Mouse (Mus musculus) forebrain, postnatal 0 days (tissue): ENCODE data around the gene Psmc3. TPM values are rescaled to one million over a fixed set of nuclear protein-coding genes. Genes with fewer than 3 reads are reported as not detected.
A peak's percentile ranks its signal among the peaks of the same experiment; 100 is the strongest.

ENCODE experiments used
- ATAC-seq: fragments of 200-750 bp; cut with Nextera tagmentation; 2 replicates; pipeline ENCODE4 v1.8.0; 2017; ENCODE audit warnings: mild to moderate bottlenecking, moderate library complexity
- DNase-seq: peaks from one replicate; pipeline ENCODE4 v3.0.0-alpha.2; 2015
- H3K27ac ChIP-seq: fragments of 300-500 bp; sonication (generic); 2 replicates; pipeline ENCODE4 v1.5.1; 2014; ENCODE audit warnings: low read depth, mild to moderate bottlenecking, antibody characterized with exemption, low read length, moderate library complexity, mixed read lengths
- H3K27me3 ChIP-seq: fragments of 300-500 bp; sonication (generic); 2 replicates; pipeline ENCODE4 v1.6.1; 2014; ENCODE audit warnings: mild to moderate bottlenecking, low read length, mixed read lengths; ENCODE audit not compliant: insufficient read depth
- H3K36me3 ChIP-seq: fragments of 300-500 bp; sonication (generic); 2 replicates; pipeline ENCODE4 v1.6.1; 2014; ENCODE audit warnings: mild to moderate bottlenecking, moderate library complexity; ENCODE audit not compliant: insufficient read depth
- H3K4me1 ChIP-seq: fragments of 300-500 bp; sonication (generic); 2 replicates; pipeline ENCODE4 v1.6.1; 2014; ENCODE audit warnings: antibody characterized with exemption; ENCODE audit not compliant: insufficient read depth
- H3K4me2 ChIP-seq: fragments of 300-500 bp; sonication (generic); 2 replicates; pipeline ENCODE4 v1.6.1; 2014; ENCODE audit warnings: low read depth, mild to moderate bottlenecking, moderate library complexity
- H3K4me3 ChIP-seq: fragments of 300-500 bp; sonication (generic); 2 replicates; pipeline ENCODE4 v1.5.1; 2014; ENCODE audit warnings: low read depth, low read length, mixed read lengths
- H3K9ac ChIP-seq: fragments of 300-500 bp; sonication (generic); 2 replicates; pipeline ENCODE4 v1.6.1; 2014; ENCODE audit warnings: mild to moderate bottlenecking
- H3K9me3 ChIP-seq: fragments of 300-500 bp; sonication (generic); 2 replicates; pipeline ENCODE4 v1.6.1; 2016; ENCODE audit warnings: low read length
- CTCF ChIP-seq: sonication (generic); IDR thresholded peaks from 2 replicates; pipeline ENCODE4 v1.5.1; 2016; ENCODE audit warnings: antibody characterized with exemption, control low read depth, low read depth
- WGBS: fragments of 180-500 bp; shearing (Covaris S2); extraction: QIAGEN DNeasy Blood & Tissue Kit; methylation state at CpG from one replicate; pipeline ENCODE4 v1.1.7; 2014; 5-methylcytosine and 5-hydroxymethylcytosine counted together
- polyA plus RNA-seq: library from polyadenylated mRNA; unstranded; fragments of >200 nt; fragmentation: Nextera tagmentation; extraction: Ambion mirVana; gene quantifications from 2 replicates; pipeline ENCODE4 v1.2.1, GENCODE M21; 2015
- total RNA-seq: library from RNA; depleted of rRNA; stranded (reverse); fragments of >200 nt; gene quantifications from 2 replicates; pipeline ENCODE4 v1.2.3, GENCODE M21; 2014

The Psmc3 gene
- total and polyA plus RNA-seq, 2 experiments from 2014 or later, result 184 to 242 TPM

DNA sequence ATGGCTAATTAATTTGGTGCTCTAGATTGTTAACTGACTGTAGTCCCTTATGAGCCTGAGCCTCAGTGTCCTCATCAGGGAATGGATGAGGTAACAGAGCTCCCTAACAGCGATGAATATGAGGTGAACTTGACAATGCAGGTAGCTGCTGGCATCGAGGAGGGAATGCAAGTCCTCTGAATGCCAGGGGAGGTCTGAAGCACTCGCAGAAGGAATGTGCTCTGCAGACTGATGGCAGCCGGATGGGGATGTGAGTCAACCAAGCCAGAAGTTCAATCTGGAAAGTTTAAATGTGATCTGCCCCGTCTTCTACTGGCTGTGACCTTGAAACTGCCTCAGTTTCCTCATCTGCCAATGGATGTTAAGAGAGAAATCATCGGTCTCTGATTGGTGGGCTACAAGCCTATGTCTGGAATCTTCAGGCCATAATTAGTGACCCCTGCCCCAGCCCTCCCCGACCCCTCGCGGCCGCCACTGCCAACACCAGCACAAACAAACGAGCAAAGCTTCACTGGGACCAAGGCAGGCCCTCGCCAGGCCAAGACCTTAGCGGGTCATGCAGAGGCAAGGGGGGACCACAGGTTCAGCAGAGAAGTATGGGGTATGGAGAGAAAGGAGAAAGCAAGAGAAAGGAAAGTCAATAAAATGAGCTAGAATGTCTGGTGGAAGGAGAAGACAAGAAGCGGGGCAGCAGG lies 15.6 kb downstream of the Psmc3 start:
- Histone ChIP-seq H3K27ac (peak overlapping the region; percentile 70), H3K4me3 (peak overlapping the region; percentile 88), H3K36me3 (peaks cover 8% of the 10 kb centered on the region), H3K9me3 (no peaks in the 10 kb centered on the region), H3K9ac (peak overlapping the region; percentile 78), H3K4me2 (peak overlapping the region; percentile 91), H3K27me3 (no peaks in the 10 kb centered on the region), H3K4me1 (peaks cover 18% of the 10 kb centered on the region)
- ATAC-seq (no peak), DNase-seq (no peak)
- 11% methylated on average over 14 of the region's 14 CpGs for WGBS
- no peak for TF ChIP-seq CTCF

DNA sequence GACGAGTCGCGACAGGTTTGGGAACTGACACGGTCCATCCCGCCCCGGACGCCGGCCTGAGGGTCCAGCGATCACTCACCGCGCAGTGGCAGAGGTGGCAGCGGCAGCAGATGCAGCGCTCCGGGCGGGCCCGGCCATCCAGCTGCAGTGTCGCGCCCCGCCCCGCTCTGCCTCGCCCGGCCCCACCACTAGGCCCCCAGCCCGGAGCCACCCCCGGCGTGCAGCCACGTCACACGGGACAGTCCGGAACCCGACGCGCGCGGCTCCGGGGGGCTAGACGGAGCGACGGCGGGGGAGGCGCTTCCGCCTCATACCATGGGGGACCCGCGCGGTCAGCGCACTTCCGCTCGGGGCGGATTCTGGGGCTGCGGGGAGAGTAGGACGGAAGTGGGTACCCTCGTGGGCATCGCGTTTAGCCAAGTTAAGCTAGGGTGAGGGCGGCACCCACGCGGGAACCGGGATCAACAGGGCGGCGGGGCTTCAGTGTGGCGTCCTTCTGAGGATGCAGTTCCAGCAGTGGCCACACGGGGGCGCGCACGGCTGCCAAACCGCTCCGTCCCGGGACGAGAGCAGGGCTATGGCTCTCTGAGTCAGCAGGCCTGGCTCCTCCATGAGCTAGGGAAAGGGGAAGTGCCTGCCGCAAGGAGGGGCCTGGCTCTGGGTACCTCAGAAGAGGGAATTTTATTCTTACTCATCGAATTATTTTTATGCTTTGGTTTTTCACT lies 16.4 kb downstream of the Psmc3 start, which contains the start of gene Slc39a13:
Slc39a13 (minus strand) TSS at position 342 of the 725 bp plus-strand sequence.
- Histone ChIP-seq H3K27ac (peak within 1 kb of the TSS; percentile 70), H3K4me3 (peak within 1 kb of the TSS; percentile 88), H3K9ac (peak within 1 kb of the TSS; percentile 78), H3K4me1 (peaks cover 18% of the 10 kb centered on the region), H3K4me2 (peak within 1 kb of the TSS; percentile 91), H3K36me3 (peaks cover 3% of the 10 kb centered on the region; the same call in 1 of the 2 replicates), H3K27me3 (no peaks in the 10 kb centered on the region), H3K9me3 (no peaks in the 10 kb centered on the region)
- DNase-seq (peak; percentile 97), ATAC-seq (peak; percentile 98)
- peak; percentile 100 for TF ChIP-seq CTCF
- WGBS, result under 1% methylated on average over 68 of the region's 69 CpGs

DNA sequence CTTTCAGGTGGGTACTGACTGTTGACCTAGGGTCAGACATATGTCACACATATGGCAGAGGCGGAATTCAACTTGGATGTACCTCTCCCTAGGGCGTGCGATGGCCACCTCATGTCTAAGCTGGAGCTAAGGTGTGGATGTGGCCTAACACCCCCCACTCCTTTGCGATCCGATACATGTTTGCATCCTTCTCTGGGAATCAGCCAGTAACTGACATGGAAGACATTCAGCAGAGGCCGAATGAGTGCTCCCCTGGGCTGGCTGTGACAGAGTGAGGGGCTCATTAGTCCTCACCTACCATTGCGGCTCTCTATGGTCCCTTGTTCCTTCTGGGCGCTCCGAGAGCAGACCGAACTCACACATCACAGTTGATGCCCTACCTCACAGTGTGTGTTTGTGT lies 17.2 kb downstream of the Psmc3 start:
- H3K36me3 ChIP-seq, result peaks cover 3% of the 10 kb centered on the region; the same call in 1 of the 2 replicates
- peak overlapping the region; percentile 78 for H3K9ac ChIP-seq
- H3K4me2 ChIP-seq, result peak overlapping the region; percentile 91
- TF ChIP-seq CTCF, result no peak
- no peaks in the 10 kb centered on the region for H3K9me3 ChIP-seq
- peaks cover 18% of the 10 kb centered on the region for H3K4me1 ChIP-seq
- 86% methylated on average over 10 of the region's 10 CpGs for WGBS
- ATAC-seq (no peak), DNase-seq (no peak)
- peak overlapping the region; percentile 70 for H3K27ac ChIP-seq
- H3K27me3 ChIP-seq, result no peaks in the 10 kb centered on the region
- H3K4me3 ChIP-seq, result peak overlapping the region; percentile 88

DNA sequence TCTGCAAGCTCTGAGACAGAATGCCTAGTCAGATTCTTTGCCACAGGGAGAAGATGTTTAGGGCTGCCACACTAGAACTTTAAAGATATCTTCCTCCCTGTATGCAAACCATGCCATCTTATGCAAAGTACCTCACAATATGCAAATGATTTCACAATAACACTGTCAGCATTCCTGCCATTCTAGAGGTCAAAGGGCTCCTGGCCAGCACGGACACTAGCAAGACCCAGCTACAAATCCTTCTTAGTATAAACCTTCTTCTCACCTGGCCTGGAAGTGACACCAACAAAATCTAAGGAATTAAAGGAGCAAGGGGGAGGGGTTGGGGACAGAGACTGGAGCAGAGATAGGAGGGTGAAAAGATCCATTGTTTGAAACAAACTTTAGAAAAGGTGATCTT lies 18.3 kb downstream of the Psmc3 start:
- Histone ChIP-seq H3K36me3 (no peaks in the 10 kb centered on the region), H3K4me1 (peaks cover 18% of the 10 kb centered on the region), H3K4me2 (no peak overlapping the region), H3K4me3 (no peak overlapping the region), H3K9ac (no peak overlapping the region), H3K27me3 (no peaks in the 10 kb centered on the region), H3K27ac (no peak overlapping the region), H3K9me3 (no peaks in the 10 kb centered on the region)
- TF ChIP-seq CTCF, result no peak
- 42% methylated on average over 1 of the region's 1 CpGs for WGBS
- ATAC-seq, result no peak
- DNase-seq, result no peak

DNA sequence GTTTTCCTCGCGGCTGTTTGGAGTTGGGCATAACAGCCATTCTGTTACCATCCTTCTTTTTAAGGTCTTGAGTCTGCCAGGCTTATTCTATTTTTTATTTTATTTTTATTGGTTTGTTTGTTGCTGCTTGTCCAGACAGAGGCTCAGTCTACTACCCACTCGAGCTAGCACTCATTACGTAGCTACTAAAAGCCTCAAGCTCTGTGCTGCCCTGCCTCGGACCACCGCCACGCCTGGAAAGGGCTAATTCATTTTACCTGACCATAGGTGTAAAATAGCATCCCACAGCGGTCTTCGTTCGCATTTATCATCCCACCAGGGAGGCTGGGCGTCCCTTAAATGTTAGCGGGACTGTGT lies 24.1 kb downstream of the Psmc3 start:
- no peaks in the 10 kb centered on the region for H3K27me3 ChIP-seq
- H3K27ac ChIP-seq, result no peak overlapping the region
- DNase-seq (peak; percentile 17), ATAC-seq (peak; percentile 24; the same call in 1 of the 2 replicates)
- WGBS, result 10% methylated on average over 12 of the region's 12 CpGs
- H3K4me1 ChIP-seq, result 0 out of 2 replicates have a peak, but pooled peaks cover 9% of the 10 kb centered on the region
- H3K9ac ChIP-seq, result peak overlapping the region; percentile 63
- no peak for TF ChIP-seq CTCF
- H3K9me3 ChIP-seq, result no peaks in the 10 kb centered on the region
- peak overlapping the region; percentile 91 for H3K4me2 ChIP-seq
- H3K4me3 ChIP-seq, result peak overlapping the region; percentile 49
- H3K36me3 ChIP-seq, result no peaks in the 10 kb centered on the region

DNA sequence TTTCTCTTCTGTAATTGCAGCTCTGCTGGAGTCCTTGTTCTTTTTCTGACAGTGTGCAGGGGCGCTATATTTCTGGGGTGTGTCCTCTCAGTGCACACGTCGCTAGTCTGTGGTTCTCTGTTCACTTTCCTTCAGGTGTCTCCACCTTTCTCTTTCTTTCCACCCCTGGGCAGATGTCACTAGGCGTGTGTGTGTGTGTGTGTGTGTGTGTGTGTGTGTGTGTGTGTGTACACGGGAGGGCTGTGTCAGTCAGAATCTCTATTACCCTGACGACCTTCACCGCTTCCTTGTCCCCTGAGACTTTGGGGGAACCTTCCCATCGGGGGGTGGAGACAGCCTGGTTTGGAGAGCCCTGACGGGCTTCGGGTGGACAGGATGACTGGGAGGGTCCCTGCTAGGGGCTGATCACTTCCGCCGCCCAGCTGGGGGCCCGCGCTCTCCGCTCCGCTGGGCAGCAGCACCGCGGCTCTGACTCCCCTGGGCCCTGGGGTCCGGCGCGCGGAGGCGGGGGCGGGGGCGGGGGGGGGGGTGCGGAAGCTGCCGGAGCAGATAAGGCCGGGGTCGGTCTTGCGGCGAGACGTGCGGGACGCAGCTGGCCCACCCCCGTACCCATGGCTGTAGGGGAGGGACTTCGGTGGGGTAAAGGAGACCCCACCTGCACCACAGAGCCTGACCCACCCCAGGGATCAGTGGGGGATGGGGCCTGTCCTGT lies 24.7 kb downstream of the Psmc3 start:
- H3K4me2 ChIP-seq, result peak overlapping the region; percentile 91
- 0 out of 2 replicates have a peak overlapping the region, but pooled peaks have one; percentile 9 for H3K27ac ChIP-seq
- H3K9ac ChIP-seq, result peak overlapping the region; percentile 63
- H3K9me3 ChIP-seq, result no peaks in the 10 kb centered on the region
- 0 out of 2 replicates have a peak, but pooled peaks cover 9% of the 10 kb centered on the region for H3K4me1 ChIP-seq
- WGBS, result 3% methylated on average over 21 of the region's 36 CpGs
- TF ChIP-seq CTCF, result peak; percentile 29; the same call in 1 of the 2 replicates
- H3K4me3 ChIP-seq, result peak overlapping the region; percentile 49
- peak; percentile 61 for DNase-seq
- H3K36me3 ChIP-seq, result no peaks in the 10 kb centered on the region
- no peaks in the 10 kb centered on the region for H3K27me3 ChIP-seq
- ATAC-seq, result peak; percentile 75
